Mouse (Mus musculus) cerebellum, adult 11-12 months (tissue): ENCODE measurements around the gene 1700069L16Rik.

ENCODE experiments used
- DNase-seq: peaks from one replicate; pipeline ENCODE4 v3.0.0; 2022

The 1700069L16Rik gene

GRCm38 (mm10) chr5:113732182-113732581 is 7.6 kb upstream of the 1700069L16Rik start:
- no peak for DNase-seq

GRCm38 (mm10) chr5:113731174-113731573 is 6.6 kb upstream of the 1700069L16Rik start:
- no peak for DNase-seq

- no peak for DNase-seq
Measured at GRCm38 (mm10) chr5:113730641-113731121, 6.1 kb upstream of the 1700069L16Rik start.

- no peak for DNase-seq
Measured at GRCm38 (mm10) chr5:113728691-113729090, 4.1 kb upstream of the 1700069L16Rik start.

- DNase-seq, result peak; percentile 99
Measured at GRCm38 (mm10) chr5:113728011-113728410, 3.4 kb upstream of the 1700069L16Rik start.

GRCm38 (mm10) chr5:113727238-113727637 is 2.7 kb upstream of the 1700069L16Rik start:
- DNase-seq, result peak; percentile 87

GRCm38 (mm10) chr5:113726618-113727017 is 2.0 kb upstream of the 1700069L16Rik start:
- DNase-seq, result peak; percentile 79

- peak; percentile 51 for DNase-seq
Measured at GRCm38 (mm10) chr5:113725417-113725816, 845 bp upstream of the 1700069L16Rik start.

GRCm38 (mm10) chr5:113723567-113724237 is 870 bp downstream of the 1700069L16Rik start:
- DNase-seq, result peak; percentile 99

GRCm38 (mm10) chr5:113722224-113723013 is 2.2 kb downstream of the 1700069L16Rik start:
- DNase-seq, result peak; percentile 84

GRCm38 (mm10) chr5:113719221-113719661 is 5.3 kb downstream of the 1700069L16Rik start:
- peak; percentile 81 for DNase-seq

- no peak for DNase-seq
Measured at GRCm38 (mm10) chr5:113716581-113717388, 7.8 kb downstream of the 1700069L16Rik start.

- no peak for DNase-seq
Measured at GRCm38 (mm10) chr5:113712861-113713260, 11.7 kb downstream of the 1700069L16Rik start.

- no peak for DNase-seq
Measured at GRCm38 (mm10) chr5:113703803-113704585, 20.6 kb downstream of the 1700069L16Rik start.

- DNase-seq, result no peak
Measured at GRCm38 (mm10) chr5:113700388-113701023, 24.1 kb downstream of the 1700069L16Rik start.

GRCm38 (mm10) chr5:113694415-113694814 is 30.2 kb downstream of the 1700069L16Rik start:
- DNase-seq, result no peak

GRCm38 (mm10) chr5:113694000-113694399 is 30.6 kb downstream of the 1700069L16Rik start:
- DNase-seq, result no peak

- peak; percentile 59 for DNase-seq
Measured at GRCm38 (mm10) chr5:113693196-113693755, 31.3 kb downstream of the 1700069L16Rik start.

- no peak for DNase-seq
Measured at GRCm38 (mm10) chr5:113690866-113691265, 33.7 kb downstream of the 1700069L16Rik start.

GRCm38 (mm10) chr5:113690069-113690548 is 34.5 kb downstream of the 1700069L16Rik start:
- DNase-seq, result peak; percentile 64

- peak; percentile 38 for DNase-seq
Measured at GRCm38 (mm10) chr5:113687514-113687913, 37.1 kb downstream of the 1700069L16Rik start.
